Mouse (Mus musculus): ENCODE measurements around the gene Slc27a5. TPM values are rescaled to one million over a fixed set of nuclear protein-coding genes. Genes with fewer than 3 reads are reported as not detected.

The Slc27a5 gene
- polyA plus RNA-seq, 1 experiment from 2014 or later, result not detected

DNA sequence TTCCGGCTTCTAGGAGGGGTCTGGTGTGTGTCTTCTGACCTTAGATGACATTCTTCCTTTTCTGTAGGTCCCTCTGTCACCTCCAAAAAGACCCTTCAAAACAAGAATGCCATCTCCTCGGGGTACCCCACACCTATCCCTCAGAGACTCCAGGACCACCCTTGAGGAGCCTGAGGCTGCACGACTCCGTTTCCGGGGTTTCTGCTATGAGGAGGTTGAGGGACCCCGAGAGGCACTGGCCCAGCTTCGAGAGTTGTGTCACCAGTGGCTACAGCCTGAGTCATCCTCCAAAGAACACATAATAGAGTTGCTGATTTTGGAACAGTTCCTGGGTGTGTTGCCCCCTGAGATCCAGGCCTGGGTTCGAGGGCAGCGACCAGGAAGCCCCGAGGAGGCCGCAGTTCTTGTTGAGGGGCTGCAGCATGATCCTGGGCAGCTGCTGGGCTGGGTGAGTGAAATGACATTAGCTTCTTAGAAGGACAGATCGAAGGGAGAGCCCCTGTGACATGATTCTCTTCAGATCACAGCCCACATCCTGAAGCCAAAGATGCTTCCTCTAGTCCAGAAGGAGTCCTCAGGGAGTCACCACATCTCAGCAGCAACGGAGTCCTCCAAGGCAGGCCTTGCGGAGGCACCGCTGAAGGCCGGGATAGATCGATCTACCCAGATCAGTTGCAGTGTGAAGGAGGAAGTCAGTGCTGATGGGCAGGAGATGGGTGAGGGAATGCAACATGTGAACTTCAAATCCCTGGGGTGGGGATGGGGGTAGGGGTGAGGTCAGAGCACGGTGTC is 18.9 kb downstream of the Slc27a5 start:
- Histone ChIP-seq H3K27me3 (ENCODE audit: control insufficient read depth, insufficient read depth, low read depth, low read length) (no peaks in the 10 kb centered on the region), H3K4me1 (replicated peaks; ENCODE audit: control insufficient read depth, insufficient read depth, low read length) (peaks cover 10% of the 10 kb centered on the region), H3K4me2 (ENCODE audit: low read depth, low read length) (peak overlapping the region; percentile 82), H3K9ac (ENCODE audit: low read length) (peak overlapping the region; percentile 76), H3K27ac (ENCODE audit: low read length) (no peak overlapping the region), H3K36me3 (ENCODE audit: control insufficient read depth, insufficient read depth, low read length) (no peaks in the 10 kb centered on the region), H3K4me3 (ENCODE audit: low read length) (no peak overlapping the region; the same call in 1 of the 2 replicates), H3K9me3 (ENCODE audit: control insufficient read depth, low read length) (no peaks in the 10 kb centered on the region)
- 79% methylated on average over 18 of the region's 18 CpGs for WGBS
- ATAC-seq (ENCODE audit: low read depth), result no peak

DNA sequence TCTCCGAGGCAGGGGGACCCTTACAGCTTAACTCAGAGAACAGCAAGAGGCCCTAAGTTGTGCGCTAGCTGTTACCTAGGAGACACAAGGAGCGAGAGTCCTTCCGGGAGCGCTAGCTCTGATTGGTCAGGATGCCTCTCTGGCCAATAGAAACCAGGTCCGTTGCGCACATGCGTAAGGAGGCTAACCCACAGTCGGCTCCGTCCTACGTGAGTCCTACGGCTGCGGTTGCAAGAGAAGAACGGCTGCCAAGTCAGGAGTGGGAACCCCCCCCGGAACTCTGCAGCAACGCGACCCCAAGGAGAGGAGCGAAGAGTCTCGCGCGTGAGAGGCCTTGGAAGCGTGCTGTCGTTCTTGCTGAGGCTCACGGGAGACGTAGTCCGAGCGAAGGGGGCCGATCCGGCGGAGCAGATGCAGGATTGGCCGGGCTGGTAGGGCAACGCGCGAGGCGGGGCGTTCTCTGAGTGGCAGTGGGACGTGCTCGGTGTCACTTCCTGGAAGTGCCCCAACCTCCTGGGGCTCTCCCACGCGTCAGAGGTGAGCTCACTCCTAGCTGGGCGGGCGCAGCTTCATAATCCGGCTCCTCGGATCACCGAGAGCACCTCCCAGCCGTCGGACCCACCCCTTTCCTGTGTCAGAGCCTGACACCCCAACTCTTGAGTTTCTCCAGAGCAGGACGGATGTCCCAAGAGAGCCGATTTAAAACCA is 20.2 kb downstream of the Slc27a5 start, which contains the start of gene Zfp446:
TSS of gene Zfp446 (plus strand) at position 167 of the 708 bp plus-strand sequence.
- under 1% methylated on average over 49 of the region's 49 CpGs for WGBS
- Histone ChIP-seq H3K4me3 (ENCODE audit: low read length) (peak within 1 kb of the TSS; percentile 74), H3K9ac (ENCODE audit: low read length) (peak within 1 kb of the TSS; percentile 76), H3K27ac (ENCODE audit: low read length) (peak within 1 kb of the TSS; percentile 98), H3K27me3 (ENCODE audit: control insufficient read depth, insufficient read depth, low read depth, low read length) (no peaks in the 10 kb centered on the region), H3K4me1 (replicated peaks; ENCODE audit: control insufficient read depth, insufficient read depth, low read length) (peaks cover 10% of the 10 kb centered on the region), H3K4me2 (ENCODE audit: low read depth, low read length) (peak within 1 kb of the TSS; percentile 82), H3K36me3 (ENCODE audit: control insufficient read depth, insufficient read depth, low read length) (no peaks in the 10 kb centered on the region; the same call in 1 of the 2 replicates), H3K9me3 (ENCODE audit: control insufficient read depth, low read length) (no peaks in the 10 kb centered on the region)
- ATAC-seq (ENCODE audit: low read depth), result peak; percentile 99

DNA sequence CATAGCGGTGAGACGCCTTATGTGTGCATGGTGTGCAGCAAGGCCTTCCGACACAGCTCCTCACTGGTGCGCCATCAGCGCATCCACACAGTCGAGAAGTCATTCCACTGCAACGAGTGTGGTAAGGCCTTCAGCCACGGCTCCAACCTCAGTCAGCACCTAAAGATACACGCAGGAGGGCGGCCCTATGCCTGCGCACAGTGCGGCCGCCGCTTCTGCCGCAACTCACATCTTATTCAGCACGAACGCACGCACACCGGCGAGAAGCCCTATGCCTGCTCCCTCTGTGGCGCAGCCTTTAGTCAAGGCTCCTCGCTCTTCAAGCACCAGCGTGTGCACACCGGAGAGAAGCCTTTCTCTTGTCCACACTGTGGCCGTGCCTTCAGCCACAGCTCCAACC is 27.1 kb downstream of the Slc27a5 start:
- no peaks in the 10 kb centered on the region for H3K9me3 ChIP-seq (ENCODE audit: control insufficient read depth, low read length)
- peaks cover 8% of the 10 kb centered on the region for H3K4me1 ChIP-seq (replicated peaks; ENCODE audit: control insufficient read depth, insufficient read depth, low read length)
- peaks cover 27% of the 10 kb centered on the region for H3K36me3 ChIP-seq (ENCODE audit: control insufficient read depth, insufficient read depth, low read length)
- H3K27me3 ChIP-seq (ENCODE audit: control insufficient read depth, insufficient read depth, low read depth, low read length), result no peaks in the 10 kb centered on the region
- H3K4me2 ChIP-seq (ENCODE audit: low read depth, low read length), result no peak overlapping the region
- H3K9ac ChIP-seq (ENCODE audit: low read length), result no peak overlapping the region
- H3K27ac ChIP-seq (ENCODE audit: low read length), result no peak overlapping the region
- ATAC-seq (ENCODE audit: low read depth), result no peak
- 94% methylated on average over 25 of the region's 25 CpGs for WGBS
- no peak overlapping the region for H3K4me3 ChIP-seq (ENCODE audit: low read length)

DNA sequence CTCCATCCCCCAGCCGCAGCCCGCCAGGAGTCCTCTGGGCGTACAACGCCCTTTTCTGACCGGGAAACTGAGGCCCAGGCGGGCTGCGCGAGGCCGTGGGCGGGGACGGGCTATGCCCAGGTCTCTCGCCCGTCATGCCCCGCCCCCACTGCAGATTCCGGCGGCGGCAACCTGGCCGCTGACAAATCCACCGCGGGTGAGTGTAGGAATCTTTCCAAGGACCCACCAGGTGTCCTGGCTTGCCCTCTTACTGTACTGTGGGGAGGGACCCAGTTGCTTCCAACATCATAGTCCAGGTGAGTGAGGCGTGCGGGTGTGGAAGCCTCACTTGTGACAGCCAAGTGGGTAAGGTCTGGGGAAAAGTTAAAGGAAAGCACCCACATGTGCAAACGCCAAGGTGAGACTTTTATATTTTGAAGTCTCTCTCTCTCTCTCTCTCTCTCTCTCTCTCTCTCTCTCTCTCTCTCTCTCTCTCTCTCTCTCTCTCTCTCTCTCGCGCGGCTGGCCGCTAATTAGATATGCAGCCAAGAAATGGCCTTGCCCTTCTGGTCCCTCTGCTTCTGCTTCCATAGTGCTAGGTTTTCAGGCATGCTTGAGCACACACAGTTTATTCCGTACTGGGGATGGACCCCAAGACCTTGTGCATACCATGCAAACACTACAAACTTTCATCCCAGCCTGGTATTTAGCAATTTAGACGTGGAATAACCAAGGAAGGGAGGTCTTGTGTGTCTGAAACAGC is 31.7 kb downstream of the Slc27a5 start:
- Histone ChIP-seq H3K4me3 (ENCODE audit: low read length) (peak overlapping the region; percentile 84), H3K4me1 (replicated peaks; ENCODE audit: control insufficient read depth, insufficient read depth, low read length) (peaks cover 13% of the 10 kb centered on the region), H3K27ac (ENCODE audit: low read length) (peak overlapping the region; percentile 87), H3K27me3 (ENCODE audit: control insufficient read depth, insufficient read depth, low read depth, low read length) (no peaks in the 10 kb centered on the region), H3K36me3 (ENCODE audit: control insufficient read depth, insufficient read depth, low read length) (peaks cover 21% of the 10 kb centered on the region), H3K9ac (ENCODE audit: low read length) (peak overlapping the region; percentile 95), H3K4me2 (ENCODE audit: low read depth, low read length) (peak overlapping the region; percentile 63), H3K9me3 (ENCODE audit: control insufficient read depth, low read length) (no peaks in the 10 kb centered on the region)
- under 1% methylated on average over 27 of the region's 29 CpGs for WGBS
- ATAC-seq (ENCODE audit: low read depth), result peak; percentile 67

DNA sequence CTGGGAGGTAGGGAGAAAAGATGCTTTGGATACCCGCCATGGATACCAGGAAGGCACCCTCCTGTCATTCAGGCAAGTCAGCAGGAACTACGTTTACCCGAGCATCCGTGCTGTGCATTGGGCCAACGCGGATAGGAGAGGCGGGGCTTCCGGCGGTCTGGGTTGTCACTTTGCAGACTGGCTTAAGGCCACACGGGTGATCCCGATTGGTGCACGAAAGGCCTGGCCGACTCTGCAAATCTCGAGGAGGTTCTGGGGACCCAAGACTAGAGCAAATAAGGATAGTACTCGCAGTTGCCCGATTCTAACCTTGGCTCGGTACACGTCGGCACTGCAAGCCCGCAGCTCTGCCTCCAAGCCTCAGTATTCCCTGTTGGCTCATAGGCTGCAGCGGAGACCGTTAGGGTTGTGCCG is 32.3 kb downstream of the Slc27a5 start, which contains the start of gene Zfp324:
TSS of gene Zfp324 (plus strand) at position 161 of the 414 bp plus-strand sequence.
- Histone ChIP-seq H3K9ac (ENCODE audit: low read length) (peak within 1 kb of the TSS; percentile 95), H3K36me3 (ENCODE audit: control insufficient read depth, insufficient read depth, low read length) (peaks cover 15% of the 10 kb centered on the region), H3K4me1 (replicated peaks; ENCODE audit: control insufficient read depth, insufficient read depth, low read length) (peaks cover 16% of the 10 kb centered on the region), H3K4me2 (ENCODE audit: low read depth, low read length) (peak within 1 kb of the TSS; percentile 63), H3K27me3 (ENCODE audit: control insufficient read depth, insufficient read depth, low read depth, low read length) (no peaks in the 10 kb centered on the region), H3K9me3 (ENCODE audit: control insufficient read depth, low read length) (no peaks in the 10 kb centered on the region), H3K4me3 (ENCODE audit: low read length) (peak within 1 kb of the TSS; percentile 84), H3K27ac (ENCODE audit: low read length) (peak within 1 kb of the TSS; percentile 87)
- 0% methylated on average over 23 of the region's 23 CpGs for WGBS
- ATAC-seq (ENCODE audit: low read depth), result peak; percentile 92

DNA sequence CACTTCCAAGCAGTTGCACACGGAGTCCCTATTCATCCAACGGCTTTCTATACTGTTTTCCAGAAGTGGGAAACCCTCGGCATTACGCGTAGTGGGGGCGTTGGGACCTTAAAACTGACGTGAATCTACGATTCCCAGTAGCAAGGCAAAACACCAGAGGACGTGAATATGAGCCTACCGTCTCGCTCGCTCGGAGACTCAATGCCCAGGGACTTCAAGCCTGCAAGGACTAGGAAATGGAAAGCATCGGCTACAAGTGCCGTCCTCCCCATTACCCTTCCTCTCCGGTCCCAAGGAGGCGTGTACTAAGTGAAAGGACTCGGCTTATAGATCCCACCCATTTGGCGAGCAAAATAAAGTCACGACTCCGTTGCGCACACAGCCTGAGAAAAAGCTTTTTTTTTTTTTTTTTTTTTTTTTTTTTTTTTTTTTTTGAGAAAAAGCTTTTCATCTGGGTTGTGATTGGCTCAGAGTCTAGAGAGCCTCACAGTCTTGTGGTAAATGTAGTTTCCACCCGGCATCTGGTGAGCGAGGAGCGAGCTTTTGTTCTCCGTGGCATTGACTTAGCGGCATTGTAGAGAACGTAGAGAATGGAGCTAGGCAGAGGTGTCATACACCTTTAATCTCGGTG is 36.4 kb downstream of the Slc27a5 start:
- Histone ChIP-seq H3K4me3 (ENCODE audit: low read length) (peak overlapping the region; percentile 58), H3K4me2 (ENCODE audit: low read depth, low read length) (peak overlapping the region; percentile 74)
- WGBS, result 1% methylated on average over 29 of the region's 29 CpGs

DNA sequence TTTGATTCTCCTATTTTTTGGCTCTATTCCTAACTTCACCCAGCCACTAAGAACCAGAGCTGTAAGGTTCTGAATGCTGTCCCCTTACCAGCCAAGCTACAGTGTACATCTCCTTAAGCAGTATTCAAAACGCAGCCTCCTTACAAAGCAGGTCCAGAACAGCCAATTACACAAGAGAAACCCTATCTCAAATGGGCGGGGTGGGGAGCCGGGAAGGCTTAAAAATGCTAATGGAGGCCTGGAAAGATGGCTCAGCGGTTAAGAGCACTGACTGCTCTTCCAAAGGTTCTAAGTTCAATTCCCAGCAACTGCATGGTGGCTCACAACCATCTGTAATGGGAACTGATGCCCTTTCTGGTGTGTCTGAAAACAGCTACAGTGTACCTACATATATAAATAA is 38.3 kb downstream of the Slc27a5 start:
- Histone ChIP-seq H3K36me3 (ENCODE audit: control insufficient read depth, insufficient read depth, low read length) (no peaks in the 10 kb centered on the region), H3K27ac (ENCODE audit: low read length) (no peak overlapping the region), H3K4me3 (ENCODE audit: low read length) (no peak overlapping the region), H3K4me2 (ENCODE audit: low read depth, low read length) (no peak overlapping the region), H3K9me3 (ENCODE audit: control insufficient read depth, low read length) (no peaks in the 10 kb centered on the region), H3K27me3 (ENCODE audit: control insufficient read depth, insufficient read depth, low read depth, low read length) (no peaks in the 10 kb centered on the region), H3K4me1 (replicated peaks; ENCODE audit: control insufficient read depth, insufficient read depth, low read length) (0 out of 2 replicates have a peak, but pooled peaks cover 2% of the 10 kb centered on the region), H3K9ac (ENCODE audit: low read length) (no peak overlapping the region)
- ATAC-seq (ENCODE audit: low read depth), result no peak
- 16% methylated on average over 4 of the region's 4 CpGs for WGBS

More for the DNA sequence above, 36.4 kb downstream of the Slc27a5 start:
- Histone ChIP-seq H3K9me3 (ENCODE audit: control insufficient read depth, low read length) (no peaks in the 10 kb centered on the region), H3K4me1 (replicated peaks; ENCODE audit: control insufficient read depth, insufficient read depth, low read length) (peaks cover 10% of the 10 kb centered on the region), H3K9ac (ENCODE audit: low read length) (peak overlapping the region; percentile 77), H3K36me3 (ENCODE audit: control insufficient read depth, insufficient read depth, low read length) (no peaks in the 10 kb centered on the region), H3K27ac (ENCODE audit: low read length) (peak overlapping the region; percentile 88), H3K27me3 (ENCODE audit: control insufficient read depth, insufficient read depth, low read depth, low read length) (no peaks in the 10 kb centered on the region)
- peak; percentile 66 for ATAC-seq (ENCODE audit: low read depth)

DNA sequence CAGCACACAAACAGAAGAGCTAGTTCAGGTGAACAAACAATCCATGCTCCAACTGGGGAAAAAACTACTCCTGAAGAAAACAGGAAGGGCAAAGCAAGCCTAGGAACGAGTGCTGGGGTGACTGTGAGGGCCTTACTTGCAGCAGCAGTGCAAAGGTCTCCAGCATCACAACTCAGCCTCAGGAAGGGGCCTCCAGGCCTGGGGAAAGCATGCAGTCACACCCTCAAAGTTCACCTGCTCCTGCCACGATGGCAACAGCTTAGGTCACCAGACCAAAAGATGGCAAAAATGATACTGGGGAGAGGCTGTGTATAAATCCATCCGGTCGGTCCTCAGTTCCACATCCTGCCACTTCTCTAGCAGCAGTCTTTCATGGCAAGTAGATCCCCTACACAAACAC is 39.0 kb downstream of the Slc27a5 start:
- Histone ChIP-seq H3K4me1 (replicated peaks; ENCODE audit: control insufficient read depth, insufficient read depth, low read length) (0 out of 2 replicates have a peak, but pooled peaks cover 2% of the 10 kb centered on the region), H3K4me3 (ENCODE audit: low read length) (no peak overlapping the region), H3K36me3 (ENCODE audit: control insufficient read depth, insufficient read depth, low read length) (no peaks in the 10 kb centered on the region), H3K9ac (ENCODE audit: low read length) (no peak overlapping the region), H3K27ac (ENCODE audit: low read length) (no peak overlapping the region), H3K27me3 (ENCODE audit: control insufficient read depth, insufficient read depth, low read depth, low read length) (no peaks in the 10 kb centered on the region), H3K4me2 (ENCODE audit: low read depth, low read length) (no peak overlapping the region), H3K9me3 (ENCODE audit: control insufficient read depth, low read length) (no peaks in the 10 kb centered on the region)
- 71% methylated on average over 4 of the region's 4 CpGs for WGBS
- no peak for ATAC-seq (ENCODE audit: low read depth)

All from lung, embryonic 16.5 days (tissue).